Mouse (Mus musculus) neutrophil, adult 5-6 weeks (primary cell): ENCODE measurements around the gene Chm. TPM values are rescaled to one million over a fixed set of nuclear protein-coding genes. Genes with fewer than 3 reads are reported as not detected.
"Not testable (repeated sequence)": the region's sequence is repeated elsewhere in the genome, so short reads cannot be mapped to it uniquely, and the experiment has no call there.

Experiments
- ATAC-seq: fragments of 151-379, 151-347 bp; 2 replicates; pipeline ENCODE4 v1.8.0; 2017; ENCODE audit warnings: mild to moderate bottlenecking, moderate TSS enrichment; ENCODE audit not compliant: insufficient number of reproducible peaks, poor library complexity, low FRiP score, severe bottlenecking; ENCODE audit errors: extremely low read depth
- total RNA-seq: library from RNA; stranded (forward); fragments of 200-1000 nt; gene quantifications from 2 replicates; pipeline ENCODE4 v1.2.3, GENCODE M21; 2017

Chm gene
- total RNA-seq: 41.5 and 48.4 TPM in 2 replicates

DNA sequence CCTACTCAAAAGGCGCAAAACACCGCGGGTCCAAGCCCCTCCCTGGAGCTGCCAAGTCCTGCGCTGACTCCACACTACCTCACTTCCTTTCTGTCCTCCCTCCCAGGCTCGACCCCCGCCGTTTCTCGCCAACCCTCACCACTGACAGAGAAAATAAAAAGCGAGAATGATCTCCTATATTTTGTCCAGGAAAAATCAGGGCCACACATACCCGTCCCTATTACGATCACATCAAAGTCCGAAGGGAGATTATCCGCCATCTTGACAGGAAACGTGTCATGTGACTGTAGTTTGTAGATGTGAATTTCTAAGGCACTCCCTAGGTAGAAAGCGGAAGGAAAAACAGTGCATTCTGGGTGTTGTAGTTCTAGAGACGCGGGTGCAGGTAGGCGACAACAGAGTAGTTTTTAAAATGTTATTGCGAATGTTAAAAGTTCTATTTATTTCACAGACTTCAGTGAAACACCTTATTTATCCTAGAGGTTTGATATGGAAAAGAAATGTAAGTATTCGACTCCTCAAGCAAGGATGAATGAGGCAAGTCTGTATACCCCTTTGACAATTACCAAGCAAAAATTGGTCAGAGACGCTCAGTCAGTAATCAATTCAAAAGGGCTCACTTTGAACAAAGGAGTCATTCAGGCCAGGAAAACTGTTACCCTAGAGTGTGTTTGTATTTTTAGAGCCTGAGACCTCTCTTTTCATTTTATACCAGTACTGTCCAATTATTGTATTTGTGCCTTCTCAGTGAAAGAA lies at the start of gene Chm:
Chm (minus strand) TSS at position 288 of the 756 bp plus-strand sequence.
- ATAC-seq: peak; percentile 100

DNA sequence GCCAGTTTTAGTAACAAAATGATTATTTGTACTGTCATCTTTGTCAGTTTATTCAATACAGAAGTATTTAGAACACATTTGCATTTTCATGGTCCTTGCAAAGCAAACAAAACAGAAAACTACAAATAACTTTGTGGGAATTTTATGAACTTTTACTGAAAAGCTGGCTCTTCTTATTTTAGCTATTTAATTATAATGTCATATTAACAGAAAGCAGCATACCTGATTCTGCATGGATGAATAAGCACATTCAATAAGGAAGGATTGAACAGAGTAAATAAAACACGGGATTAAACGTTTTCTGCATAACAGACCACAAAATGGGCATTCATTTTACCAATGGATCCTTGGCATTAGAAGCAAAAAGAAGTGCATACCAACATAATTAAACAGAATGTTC lies 8.6 kb upstream of the Chm start:
- no peak for ATAC-seq

DNA sequence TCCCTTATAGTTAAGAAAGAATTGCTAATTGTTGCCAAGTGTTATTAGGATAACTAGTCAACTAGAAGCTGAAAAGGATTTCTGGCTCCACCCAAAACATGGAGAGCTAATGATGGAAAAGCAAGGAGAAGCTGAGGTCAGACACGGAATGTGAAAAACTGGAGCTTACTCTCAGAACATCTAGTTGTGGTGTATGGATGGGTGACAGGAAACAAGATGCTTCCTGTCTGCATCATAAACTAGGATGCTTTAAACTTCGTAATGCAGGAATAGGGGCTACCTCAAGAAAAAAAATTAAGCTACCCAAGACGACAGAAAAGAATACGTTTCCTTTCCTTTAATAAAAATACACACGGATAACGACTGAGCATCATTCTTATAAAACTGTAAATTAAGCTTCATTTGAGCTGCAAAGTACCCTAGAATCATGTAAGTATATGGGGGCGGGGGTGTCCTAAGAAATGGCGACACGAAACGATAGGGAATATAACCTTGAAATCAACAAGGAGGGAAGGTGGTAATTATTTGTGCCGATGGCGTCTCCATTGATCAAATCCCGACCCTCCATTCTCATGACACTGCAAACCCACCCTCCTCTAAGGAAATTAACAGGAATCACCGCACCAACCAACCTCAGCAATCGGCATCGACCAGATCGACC lies 618 bp downstream of the Chm start:
- no peak for ATAC-seq

DNA sequence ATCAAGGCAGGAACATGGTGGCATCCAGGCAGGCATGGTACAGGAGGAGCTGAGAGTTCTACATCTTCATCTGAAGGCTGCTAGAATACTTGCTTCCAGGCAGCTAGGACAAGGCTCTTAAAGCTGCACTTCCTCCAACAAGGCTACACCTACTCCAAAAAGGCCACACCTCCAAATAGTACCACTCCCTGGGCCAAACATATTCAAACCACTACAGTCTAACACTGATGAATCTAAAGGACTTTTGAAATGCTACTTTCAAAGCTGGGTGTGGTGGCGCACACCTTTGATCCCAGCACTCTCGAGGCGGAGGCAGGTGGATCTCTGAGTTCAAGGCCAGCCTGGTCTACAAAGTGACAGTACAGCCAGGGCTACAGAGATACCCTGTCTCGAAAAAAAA lies 4.5 kb downstream of the Chm start:
- not testable (repeated sequence) for ATAC-seq

DNA sequence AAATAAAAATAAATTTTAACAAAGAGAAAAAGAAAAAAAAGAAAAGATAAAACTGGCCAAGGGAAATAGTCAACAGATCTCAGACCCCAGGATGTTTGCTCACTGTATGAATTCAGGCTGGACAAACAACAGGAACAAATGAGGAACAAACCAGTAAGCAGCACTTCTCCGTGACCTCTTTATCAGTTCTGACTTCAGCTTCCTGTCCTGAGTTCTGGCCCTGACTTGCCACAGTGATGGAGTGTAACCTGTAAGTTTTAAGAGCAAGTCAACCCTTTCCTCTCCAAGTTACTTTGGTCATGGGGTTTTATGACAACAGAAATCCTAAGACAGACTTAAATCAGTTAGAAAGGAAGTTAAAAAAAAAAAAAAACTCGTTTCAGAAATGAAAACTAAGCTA lies 12.6 kb downstream of the Chm start:
- ATAC-seq: peak; percentile 58; the same call in 1 of the 2 replicates

DNA sequence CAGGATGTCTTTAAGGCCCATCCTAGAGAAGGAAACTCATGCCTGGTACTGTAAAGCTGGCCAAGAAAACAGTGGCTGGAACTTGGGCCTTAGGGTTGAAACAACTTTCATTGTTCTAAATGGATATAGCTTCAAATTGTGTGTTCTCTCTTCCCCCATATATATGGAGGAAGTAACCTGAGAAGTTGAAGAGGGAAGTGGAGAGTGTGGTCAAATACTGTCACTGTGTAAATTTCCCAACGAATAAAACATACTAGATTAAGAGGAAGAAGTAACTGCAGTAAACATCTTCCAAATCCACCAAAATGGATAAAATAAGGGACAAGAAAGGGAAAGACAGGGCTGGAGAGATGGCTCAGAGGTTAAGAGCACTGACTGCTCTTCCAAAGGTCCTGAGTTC lies 13.0 kb downstream of the Chm start:
- peak; percentile 84 for ATAC-seq

DNA sequence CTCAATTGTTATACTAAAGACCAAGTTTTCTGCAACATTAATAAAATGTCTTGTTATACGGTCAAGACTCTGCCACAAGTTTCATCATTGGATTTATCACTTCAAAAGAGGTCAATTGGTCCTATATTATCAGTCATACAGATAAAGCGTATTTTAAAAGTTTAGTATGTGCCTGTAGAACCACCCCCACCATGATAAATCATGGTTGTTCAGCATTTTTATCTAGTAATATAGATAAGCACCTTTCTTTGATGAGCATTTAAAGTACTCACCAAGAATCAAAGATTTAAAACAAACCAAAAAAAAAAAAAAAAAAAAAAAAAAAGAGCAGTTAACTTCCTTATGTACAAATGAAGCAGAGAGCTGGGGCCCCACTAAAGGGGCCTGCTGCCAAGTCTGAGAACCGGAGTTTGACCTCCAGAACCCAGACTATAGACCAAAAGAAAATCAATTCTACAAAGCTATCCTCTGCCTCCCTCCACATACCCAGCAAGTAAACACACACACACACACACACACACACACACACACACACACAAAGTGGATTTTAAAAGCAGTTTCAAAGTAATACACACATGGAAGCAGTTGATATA lies 25.0 kb downstream of the Chm start:
- ATAC-seq: no peak

DNA sequence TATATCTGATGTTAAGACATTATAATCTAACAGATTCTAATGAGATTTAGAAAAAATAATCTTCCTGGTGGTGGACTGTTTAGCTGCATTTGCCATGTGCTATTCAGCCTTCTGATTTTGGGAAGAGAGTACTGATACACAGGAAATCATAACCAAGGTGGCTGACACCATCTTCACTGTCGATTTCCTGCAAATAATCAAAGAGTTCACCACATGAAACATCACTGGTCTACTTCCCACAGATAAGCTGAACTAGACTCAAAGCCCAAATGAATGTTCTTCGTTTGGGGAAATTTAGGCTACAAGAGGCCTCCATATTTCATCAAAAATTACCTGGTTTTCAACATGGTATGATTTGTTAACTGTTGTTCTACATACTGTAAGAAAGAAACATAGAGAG lies 101.1 kb downstream of the Chm start:
- ATAC-seq: no peak

DNA sequence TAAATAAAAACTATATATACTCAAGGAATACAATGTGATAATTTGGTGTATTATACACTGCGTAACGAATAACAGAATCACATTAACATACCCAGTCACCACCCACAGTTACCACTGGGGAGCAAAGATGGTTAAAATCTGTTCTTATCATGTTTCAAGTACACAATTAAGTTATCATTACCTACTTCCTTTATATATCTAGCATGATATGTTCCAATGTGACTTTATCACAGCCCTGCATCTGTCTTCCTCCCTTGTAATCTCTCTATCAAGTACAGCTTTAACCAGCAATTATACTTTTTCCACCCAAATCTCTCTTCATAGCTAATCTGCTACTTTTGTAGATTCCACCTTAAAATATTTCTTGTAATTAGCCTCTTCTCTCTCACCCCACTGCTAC lies 109.3 kb downstream of the Chm start:
- ATAC-seq: no peak

DNA sequence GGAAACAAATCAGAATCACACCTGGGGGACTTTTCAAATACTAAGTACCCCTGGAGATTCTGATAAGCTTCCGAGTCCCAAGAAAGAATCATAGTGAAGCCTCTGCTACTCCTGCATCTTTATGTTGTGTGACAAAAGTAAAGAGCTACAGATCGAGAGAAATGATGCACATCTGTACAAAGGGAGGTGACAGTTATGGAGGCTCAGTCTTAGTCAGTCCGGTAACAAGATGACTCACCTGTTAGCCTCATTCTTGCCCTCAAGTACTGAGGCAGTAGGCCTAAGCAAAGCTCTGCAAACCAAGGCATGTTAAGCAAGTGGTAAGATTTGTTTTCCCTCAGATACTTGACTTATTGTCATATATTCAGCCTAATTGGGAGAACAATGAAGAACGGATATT lies 110.5 kb downstream of the Chm start:
- no peak for ATAC-seq

DNA sequence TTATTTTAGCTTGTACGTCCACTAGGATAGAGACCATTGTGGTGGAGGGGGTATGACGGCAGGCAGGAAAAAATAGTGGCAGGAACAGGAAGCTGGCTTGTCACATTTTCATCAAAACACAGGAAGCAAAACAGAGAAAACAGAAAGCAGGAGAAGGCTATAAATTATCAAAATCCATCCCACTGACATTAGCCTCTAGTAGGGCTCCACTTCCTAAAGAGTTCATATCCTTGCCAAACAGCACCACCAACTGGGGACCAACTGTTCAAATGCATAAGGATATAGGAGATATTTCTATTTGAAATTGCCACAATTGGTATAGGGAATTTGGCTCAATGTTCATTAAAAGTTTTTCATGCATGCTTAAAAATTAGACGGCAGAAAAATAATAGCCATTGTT lies 181.7 kb downstream of the Chm start:
- no peak for ATAC-seq

DNA sequence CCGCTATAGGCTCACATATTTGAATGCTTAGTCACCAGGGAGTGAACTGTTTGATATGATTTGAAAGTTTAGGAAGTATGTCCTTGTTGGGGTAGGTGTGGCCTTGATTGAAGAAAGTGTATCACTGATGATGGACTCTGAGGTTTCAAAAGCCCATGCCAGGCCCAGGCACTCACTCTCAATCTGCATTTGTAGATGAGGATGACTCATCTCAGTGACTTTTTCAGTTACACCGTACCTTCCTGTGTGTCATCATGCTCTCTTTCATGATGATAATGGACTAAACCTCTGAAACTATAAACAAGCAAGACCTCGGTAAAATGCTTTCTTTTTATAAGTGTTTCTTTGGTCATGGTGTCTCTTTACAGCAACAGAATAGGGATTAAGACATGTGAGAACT lies 183.1 kb downstream of the Chm start:
- no peak for ATAC-seq

Other genes with a start within 250 kb of the Chm start
- not detected in 2 replicates for gene Dach2, start 112.0 kb upstream of the Chm start, total RNA-seq